Mouse (Mus musculus): ENCODE measurements at regions not wholly inside any gene's neighbourhood (a gene's known extent, or its start where the extent isn't known, plus 50 kb on each side); places are given as distances from the start of the nearest gene placed in this dataset.

GRCm38 (mm10) chr2:45975157-45975556 lies 858.0 kb upstream of the Zeb2 start:
- Histone ChIP-seq H3K9me3 (ENCODE audit: control insufficient read depth, low read length) (no peaks in the 10 kb centered on the region), H3K4me3 (ENCODE audit: low read depth, low read length) (no peak overlapping the region), H3K4me1 (ENCODE audit: control insufficient read depth, insufficient read depth, low read length) (no peaks in the 10 kb centered on the region), H3K4me2 (ENCODE audit: low read depth, severe bottlenecking) (no peak overlapping the region), H3K9ac (ENCODE audit: low read length) (no peak overlapping the region), H3K27ac (replicated peaks; ENCODE audit: low read depth, low read length) (no peak overlapping the region), H3K27me3 (ENCODE audit: control insufficient read depth, insufficient read depth, low read length) (no peaks in the 10 kb centered on the region), H3K36me3 (ENCODE audit: control insufficient read depth, insufficient read depth, low read length) (no peaks in the 10 kb centered on the region)
- ATAC-seq (ENCODE audit: insufficient number of reproducible peaks, low FRiP score, low TSS enrichment, low read depth) = no peak
- no peak for DNase-seq (ENCODE audit: low spot score)

DNA sequence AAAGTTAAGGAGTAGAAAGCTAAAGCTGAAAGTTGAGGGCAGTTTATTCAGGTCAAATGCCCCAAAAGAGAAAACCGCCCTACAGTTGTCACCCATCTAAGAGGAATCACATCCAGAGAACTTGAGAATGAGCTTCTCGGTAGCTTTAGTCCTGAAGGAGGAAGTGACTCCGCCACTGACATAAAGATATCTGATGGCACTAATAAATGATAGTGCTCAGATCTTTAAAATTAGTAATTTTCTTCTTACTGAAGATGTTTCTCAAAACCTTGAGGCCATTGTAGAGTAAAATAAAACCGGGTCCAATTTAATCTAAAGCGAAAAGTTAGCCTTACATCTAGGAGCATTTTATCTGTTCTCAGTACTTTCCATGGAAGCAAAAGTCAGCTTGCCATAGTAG lies 851.4 kb upstream of the Zeb2 start:
- H3K27me3 ChIP-seq (ENCODE audit: control insufficient read depth, insufficient read depth, low read length) = no peaks in the 10 kb centered on the region
- WGBS = 92% methylated on average over 5 of the region's 5 CpGs
- H3K36me3 ChIP-seq (ENCODE audit: control insufficient read depth, insufficient read depth, low read length) = no peaks in the 10 kb centered on the region
- ATAC-seq (ENCODE audit: insufficient number of reproducible peaks, low FRiP score, low TSS enrichment, low read depth) (no peak), DNase-seq (ENCODE audit: low spot score) (no peak)
- H3K9ac ChIP-seq (ENCODE audit: low read length) = no peak overlapping the region
- no peaks in the 10 kb centered on the region for H3K9me3 ChIP-seq (ENCODE audit: control insufficient read depth, low read length)
- H3K4me1 ChIP-seq (ENCODE audit: control insufficient read depth, insufficient read depth, low read length) = no peaks in the 10 kb centered on the region
- H3K4me2 ChIP-seq (ENCODE audit: low read depth, severe bottlenecking) = no peak overlapping the region
- no peak overlapping the region for H3K4me3 ChIP-seq (ENCODE audit: low read depth, low read length)
- H3K27ac ChIP-seq (replicated peaks; ENCODE audit: low read depth, low read length) = no peak overlapping the region

GRCm38 (mm10) chr2:45956792-45957330 lies 839.7 kb upstream of the Zeb2 start:
- Histone ChIP-seq H3K27ac (replicated peaks; ENCODE audit: low read depth, low read length) (no peak overlapping the region), H3K4me3 (ENCODE audit: low read depth, low read length) (no peak overlapping the region), H3K4me2 (ENCODE audit: low read depth, severe bottlenecking) (no peak overlapping the region), H3K4me1 (ENCODE audit: control insufficient read depth, insufficient read depth, low read length) (no peaks in the 10 kb centered on the region), H3K9me3 (ENCODE audit: control insufficient read depth, low read length) (no peaks in the 10 kb centered on the region), H3K27me3 (ENCODE audit: control insufficient read depth, insufficient read depth, low read length) (no peaks in the 10 kb centered on the region), H3K36me3 (ENCODE audit: control insufficient read depth, insufficient read depth, low read length) (no peaks in the 10 kb centered on the region), H3K9ac (ENCODE audit: low read length) (no peak overlapping the region)
- WGBS = 67% methylated on average over 4 of the region's 4 CpGs
- DNase-seq (ENCODE audit: low spot score) (no peak), ATAC-seq (ENCODE audit: insufficient number of reproducible peaks, low FRiP score, low TSS enrichment, low read depth) (no peak)

GRCm38 (mm10) chr2:45948758-45949157 lies 831.6 kb upstream of the Zeb2 start:
- 90% methylated on average over 1 of the region's 1 CpGs for WGBS
- Histone ChIP-seq H3K36me3 (ENCODE audit: control insufficient read depth, insufficient read depth, low read length) (no peaks in the 10 kb centered on the region), H3K4me3 (ENCODE audit: low read depth, low read length) (no peak overlapping the region), H3K27me3 (ENCODE audit: control insufficient read depth, insufficient read depth, low read length) (no peaks in the 10 kb centered on the region), H3K27ac (replicated peaks; ENCODE audit: low read depth, low read length) (no peak overlapping the region), H3K9ac (ENCODE audit: low read length) (no peak overlapping the region), H3K4me2 (ENCODE audit: low read depth, severe bottlenecking) (no peak overlapping the region), H3K9me3 (ENCODE audit: control insufficient read depth, low read length) (no peaks in the 10 kb centered on the region), H3K4me1 (ENCODE audit: control insufficient read depth, insufficient read depth, low read length) (no peaks in the 10 kb centered on the region)
- no peak for DNase-seq (ENCODE audit: low spot score)
- ATAC-seq (ENCODE audit: insufficient number of reproducible peaks, low FRiP score, low TSS enrichment, low read depth) = no peak

- WGBS = 85% methylated on average over 7 of the region's 7 CpGs
- Histone ChIP-seq H3K27me3 (ENCODE audit: control insufficient read depth, insufficient read depth, low read length) (no peaks in the 10 kb centered on the region), H3K9ac (ENCODE audit: low read length) (no peak overlapping the region), H3K36me3 (ENCODE audit: control insufficient read depth, insufficient read depth, low read length) (no peaks in the 10 kb centered on the region), H3K9me3 (ENCODE audit: control insufficient read depth, low read length) (no peaks in the 10 kb centered on the region), H3K4me3 (ENCODE audit: low read depth, low read length) (no peak overlapping the region), H3K4me2 (ENCODE audit: low read depth, severe bottlenecking) (no peak overlapping the region), H3K27ac (replicated peaks; ENCODE audit: low read depth, low read length) (no peak overlapping the region), H3K4me1 (ENCODE audit: control insufficient read depth, insufficient read depth, low read length) (no peaks in the 10 kb centered on the region)
- DNase-seq (ENCODE audit: low spot score) = no peak
- no peak for ATAC-seq (ENCODE audit: insufficient number of reproducible peaks, low FRiP score, low TSS enrichment, low read depth)
Observed at GRCm38 (mm10) chr2:45925791-45926480, 808.7 kb upstream of the Zeb2 start.

DNA sequence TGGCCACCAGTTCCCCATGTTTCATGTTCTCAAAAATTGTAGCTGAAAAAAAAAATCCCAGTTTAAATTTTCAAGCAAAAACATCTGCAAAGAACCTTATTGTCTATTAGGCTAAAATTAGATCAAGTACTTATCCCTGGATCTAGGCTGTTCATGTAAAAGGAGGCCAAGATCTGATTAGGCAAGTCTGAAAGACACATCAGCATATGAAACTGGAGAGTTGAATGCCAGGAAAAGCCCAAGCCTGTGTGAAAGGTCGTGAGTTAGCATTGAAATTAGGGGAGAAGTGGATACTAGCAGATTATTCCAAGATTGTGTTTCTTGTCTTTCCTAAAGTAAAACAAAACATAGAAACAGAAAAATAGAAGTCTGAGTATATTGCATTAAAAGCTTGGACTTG lies 791.7 kb upstream of the Zeb2 start:
- Histone ChIP-seq H3K36me3 (ENCODE audit: control insufficient read depth, insufficient read depth, low read length) (no peaks in the 10 kb centered on the region), H3K4me3 (ENCODE audit: low read depth, low read length) (no peak overlapping the region), H3K4me1 (ENCODE audit: control insufficient read depth, insufficient read depth, low read length) (no peaks in the 10 kb centered on the region), H3K4me2 (ENCODE audit: low read depth, severe bottlenecking) (no peak overlapping the region), H3K9ac (ENCODE audit: low read length) (no peak overlapping the region), H3K27me3 (ENCODE audit: control insufficient read depth, insufficient read depth, low read length) (no peaks in the 10 kb centered on the region), H3K27ac (replicated peaks; ENCODE audit: low read depth, low read length) (no peak overlapping the region), H3K9me3 (ENCODE audit: control insufficient read depth, low read length) (no peaks in the 10 kb centered on the region)
- ATAC-seq (ENCODE audit: insufficient number of reproducible peaks, low FRiP score, low TSS enrichment, low read depth) = no peak
- no peak for DNase-seq (ENCODE audit: low spot score)
- 50% methylated on average over 1 of the region's 1 CpGs for WGBS

DNA sequence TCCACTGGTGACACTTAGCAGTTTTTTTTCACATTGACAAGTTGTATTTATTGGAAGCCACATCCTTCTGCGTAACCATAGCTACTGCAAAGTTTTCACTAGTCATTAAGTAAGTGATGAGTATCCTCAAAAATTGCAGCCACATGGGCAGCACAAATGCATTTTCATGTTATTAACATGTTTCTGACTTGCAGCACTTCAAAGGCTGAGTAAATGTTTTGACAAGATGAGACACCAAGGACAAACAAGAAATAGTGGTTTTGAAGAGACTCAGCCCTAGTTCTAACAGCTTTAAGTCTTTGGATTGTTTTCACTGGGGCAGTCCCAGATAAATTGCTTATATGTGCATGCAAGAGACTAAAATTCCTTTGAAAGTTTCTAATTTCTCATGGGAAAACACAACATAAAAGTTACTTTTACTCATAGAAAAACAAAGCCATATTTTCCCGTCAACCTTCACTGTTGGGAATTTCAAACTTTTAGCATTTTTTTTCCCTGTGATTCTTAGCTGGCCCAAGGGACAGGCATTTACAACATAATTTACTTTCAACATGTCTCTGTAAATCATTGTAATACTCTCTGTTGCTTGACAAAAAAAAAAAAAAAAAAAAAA lies 787.5 kb upstream of the Zeb2 start:
- no peaks in the 10 kb centered on the region for H3K27me3 ChIP-seq (ENCODE audit: control insufficient read depth, insufficient read depth, low read length)
- no peak overlapping the region for H3K27ac ChIP-seq (replicated peaks; ENCODE audit: low read depth, low read length)
- H3K9ac ChIP-seq (ENCODE audit: low read length) = no peak overlapping the region
- 50% methylated on average over 2 of the region's 2 CpGs for WGBS
- H3K4me1 ChIP-seq (ENCODE audit: control insufficient read depth, insufficient read depth, low read length) = no peaks in the 10 kb centered on the region
- H3K9me3 ChIP-seq (ENCODE audit: control insufficient read depth, low read length) = no peaks in the 10 kb centered on the region
- DNase-seq (ENCODE audit: low spot score) = no peak
- no peak overlapping the region for H3K4me3 ChIP-seq (ENCODE audit: low read depth, low read length)
- H3K4me2 ChIP-seq (ENCODE audit: low read depth, severe bottlenecking) = no peak overlapping the region
- ATAC-seq (ENCODE audit: insufficient number of reproducible peaks, low FRiP score, low TSS enrichment, low read depth) = no peak
- H3K36me3 ChIP-seq (ENCODE audit: control insufficient read depth, insufficient read depth, low read length) = no peaks in the 10 kb centered on the region

GRCm38 (mm10) chr2:45904090-45904489 lies 786.9 kb upstream of the Zeb2 start:
- 92% methylated on average over 4 of the region's 4 CpGs for WGBS

More at GRCm38 (mm10) chr2:45904090-45904489, 786.9 kb upstream of the Zeb2 start:
- H3K27me3 ChIP-seq (ENCODE audit: control insufficient read depth, insufficient read depth, low read length) = no peaks in the 10 kb centered on the region
- no peak overlapping the region for H3K4me2 ChIP-seq (ENCODE audit: low read depth, severe bottlenecking)
- H3K9me3 ChIP-seq (ENCODE audit: control insufficient read depth, low read length) = no peaks in the 10 kb centered on the region
- no peak overlapping the region for H3K27ac ChIP-seq (replicated peaks; ENCODE audit: low read depth, low read length)
- no peak overlapping the region for H3K4me3 ChIP-seq (ENCODE audit: low read depth, low read length)
- no peaks in the 10 kb centered on the region for H3K4me1 ChIP-seq (ENCODE audit: control insufficient read depth, insufficient read depth, low read length)
- no peak overlapping the region for H3K9ac ChIP-seq (ENCODE audit: low read length)
- DNase-seq (ENCODE audit: low spot score) (no peak), ATAC-seq (ENCODE audit: insufficient number of reproducible peaks, low FRiP score, low TSS enrichment, low read depth) (no peak)
- no peaks in the 10 kb centered on the region for H3K36me3 ChIP-seq (ENCODE audit: control insufficient read depth, insufficient read depth, low read length)

All from limb, embryonic 11.5 days (tissue).